Mouse (Mus musculus) lung, embryonic 15.5 days (tissue): Measurements from ENCODE around the gene Barhl2. TPM values are rescaled to one million over a fixed set of nuclear protein-coding genes. Genes with fewer than 3 reads are reported as not detected.

Experiments
- ATAC-seq: fragments of 200-750 bp; cut with Nextera tagmentation; 2 replicates; pipeline ENCODE4 v1.8.0; 2017; ENCODE audit warnings: moderate number of reproducible peaks, borderline replicate concordance; ENCODE audit not compliant: low FRiP score, low TSS enrichment; ENCODE audit errors: extremely low read depth
- H3K27ac ChIP-seq: fragments of 300-500 bp; sonication (generic); 2 replicates; pipeline ENCODE4 v1.5.1; 2015; ENCODE audit warnings: moderate library complexity, mild to moderate bottlenecking, inconsistent platforms
- H3K27me3 ChIP-seq: fragments of 300-500 bp; sonication (generic); 2 replicates; pipeline ENCODE4 v1.6.1; 2015; ENCODE audit warnings: inconsistent platforms
- H3K36me3 ChIP-seq: fragments of 300-500 bp; sonication (generic); 2 replicates; pipeline ENCODE4 v1.6.1; 2015; ENCODE audit warnings: inconsistent platforms
- H3K4me1 ChIP-seq: fragments of 300-500 bp; sonication (generic); 2 replicates; pipeline ENCODE4 v1.6.1; 2015; ENCODE audit warnings: inconsistent platforms
- H3K4me2 ChIP-seq: fragments of 300-500 bp; sonication (generic); 2 replicates; pipeline ENCODE4 v1.6.1; 2015; ENCODE audit warnings: inconsistent platforms, mild to moderate bottlenecking, moderate library complexity
- H3K4me3 ChIP-seq: fragments of 300-500 bp; sonication (generic); 2 replicates; pipeline ENCODE4 v1.5.1; 2015; ENCODE audit warnings: mild to moderate bottlenecking, inconsistent platforms
- H3K9ac ChIP-seq: fragments of 300-500 bp; sonication (generic); 2 replicates; pipeline ENCODE4 v1.6.1; 2015; ENCODE audit warnings: inconsistent platforms
- H3K9me3 ChIP-seq: fragments of 300-500 bp; sonication (generic); 2 replicates; pipeline ENCODE4 v1.6.1; 2016; ENCODE audit warnings: inconsistent platforms
- WGBS: fragments of 180-500 bp; shearing (Covaris S2); methylation state at CpG from one replicate; pipeline ENCODE4 v1.1.7; 2015; 5-methylcytosine and 5-hydroxymethylcytosine counted together
- polyA plus RNA-seq: library from polyadenylated mRNA; unstranded; fragments of >200 nt; fragmentation: Nextera tagmentation; extraction: Ambion mirVana; gene quantifications from 2 replicates; pipeline ENCODE4 v1.2.1, GENCODE M21; 2015

The Barhl2 gene
- polyA plus RNA-seq, 1 experiment from 2014 or later = not detected

DNA sequence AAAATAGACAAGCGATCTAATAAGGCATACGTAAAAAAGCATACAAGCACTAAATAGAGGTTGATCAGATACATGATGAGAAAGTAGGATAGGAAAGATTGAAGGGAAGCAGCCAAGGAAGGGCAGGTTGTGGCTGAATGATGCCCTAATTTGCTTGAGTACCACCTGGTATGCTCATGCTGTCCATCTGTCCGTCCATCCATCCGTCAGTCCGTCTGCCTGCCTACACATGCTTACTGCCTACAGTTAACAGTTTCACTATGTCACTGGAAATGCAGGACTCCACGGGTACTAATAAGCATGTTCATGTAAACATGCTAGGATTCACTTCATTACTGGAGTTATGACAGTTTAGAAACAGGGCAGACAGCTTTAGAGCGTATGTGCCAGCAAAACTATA is 19.1 kb downstream of the Barhl2 start:
- no peaks in the 10 kb centered on the region for H3K36me3 ChIP-seq
- H3K9me3 ChIP-seq = no peaks in the 10 kb centered on the region
- WGBS = 81% methylated on average over 7 of the region's 7 CpGs
- no peak overlapping the region for H3K27ac ChIP-seq
- H3K27me3 ChIP-seq = peaks cover 16% of the 10 kb centered on the region
- H3K4me1 ChIP-seq = no peaks in the 10 kb centered on the region
- no peak overlapping the region for H3K4me3 ChIP-seq
- H3K9ac ChIP-seq = no peak overlapping the region
- ATAC-seq = no peak
- no peak overlapping the region for H3K4me2 ChIP-seq

DNA sequence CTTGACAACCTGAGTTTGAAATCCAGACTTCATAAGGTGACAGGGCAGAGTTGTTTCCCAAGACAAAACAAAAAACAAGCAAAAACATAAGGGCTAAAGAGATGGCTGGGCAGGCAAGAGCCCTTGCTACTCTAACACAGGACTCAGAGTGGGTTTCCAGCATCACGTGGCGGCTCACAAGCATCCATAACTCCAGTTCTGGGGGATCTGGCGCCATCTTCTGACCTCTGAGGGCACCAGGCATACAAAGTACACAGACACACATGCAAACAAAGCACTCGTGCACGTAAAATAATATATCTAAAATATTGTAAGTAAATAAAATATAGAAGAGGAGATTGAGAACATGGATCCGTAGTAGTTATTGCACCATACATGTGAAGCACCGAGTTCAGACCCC is 31.9 kb downstream of the Barhl2 start:
- WGBS = 61% methylated on average over 7 of the region's 7 CpGs

GRCm38 (mm10) chr5:106420871-106421270 is 37.1 kb downstream of the Barhl2 start:
- no peak overlapping the region for H3K4me3 ChIP-seq

More for the DNA sequence above, 31.9 kb downstream of the Barhl2 start:
- no peaks in the 10 kb centered on the region for H3K9me3 ChIP-seq
- no peak overlapping the region for H3K4me3 ChIP-seq
- H3K4me1 ChIP-seq = no peaks in the 10 kb centered on the region
- no peak overlapping the region for H3K27ac ChIP-seq
- H3K27me3 ChIP-seq = no peaks in the 10 kb centered on the region
- no peak overlapping the region for H3K4me2 ChIP-seq
- no peak overlapping the region for H3K9ac ChIP-seq
- ATAC-seq = no peak
- H3K36me3 ChIP-seq = no peaks in the 10 kb centered on the region

GRCm38 (mm10) chr5:106420370-106420769 is 37.6 kb downstream of the Barhl2 start:
- WGBS = 90% methylated on average over 11 of the region's 11 CpGs
- Histone ChIP-seq H3K27ac (no peak overlapping the region), H3K9me3 (no peaks in the 10 kb centered on the region), H3K36me3 (no peaks in the 10 kb centered on the region), H3K4me3 (no peak overlapping the region), H3K9ac (no peak overlapping the region), H3K27me3 (no peaks in the 10 kb centered on the region), H3K4me2 (no peak overlapping the region), H3K4me1 (no peaks in the 10 kb centered on the region)
- no peak for ATAC-seq

More at GRCm38 (mm10) chr5:106420871-106421270, 37.1 kb downstream of the Barhl2 start:
- H3K27me3 ChIP-seq = no peaks in the 10 kb centered on the region
- ATAC-seq = no peak
- H3K4me2 ChIP-seq = no peak overlapping the region
- H3K4me1 ChIP-seq = no peaks in the 10 kb centered on the region
- H3K9ac ChIP-seq = no peak overlapping the region
- H3K27ac ChIP-seq = no peak overlapping the region
- H3K9me3 ChIP-seq = no peaks in the 10 kb centered on the region
- 82% methylated on average over 8 of the region's 8 CpGs for WGBS
- no peaks in the 10 kb centered on the region for H3K36me3 ChIP-seq

DNA sequence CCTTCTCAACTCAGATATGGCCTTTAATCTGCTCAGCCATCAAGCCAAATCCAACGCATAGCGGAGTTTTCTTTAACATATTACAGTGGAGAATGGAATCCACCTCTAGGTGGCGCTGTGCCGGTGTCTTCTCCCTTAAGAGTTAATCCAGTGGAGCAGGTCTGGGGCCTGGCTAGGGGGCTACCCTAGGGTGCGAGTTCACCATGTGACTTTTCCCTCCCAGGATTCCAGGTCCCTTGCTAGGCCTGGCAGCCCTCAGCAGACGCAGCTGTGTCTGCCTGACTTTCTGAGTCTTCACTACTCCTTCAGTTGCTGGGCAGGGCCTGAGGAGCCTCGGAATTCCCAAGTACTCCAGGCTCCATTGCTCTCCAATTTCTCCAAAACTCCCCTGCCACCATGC is 40.8 kb downstream of the Barhl2 start:
- no peaks in the 10 kb centered on the region for H3K9me3 ChIP-seq
- no peak overlapping the region for H3K4me3 ChIP-seq
- 23% methylated on average over 7 of the region's 7 CpGs for WGBS
- ATAC-seq = no peak
- H3K36me3 ChIP-seq = no peaks in the 10 kb centered on the region
- H3K4me1 ChIP-seq = no peaks in the 10 kb centered on the region
- H3K9ac ChIP-seq = no peak overlapping the region
- no peak overlapping the region for H3K4me2 ChIP-seq
- no peaks in the 10 kb centered on the region for H3K27me3 ChIP-seq
- H3K27ac ChIP-seq = no peak overlapping the region

DNA sequence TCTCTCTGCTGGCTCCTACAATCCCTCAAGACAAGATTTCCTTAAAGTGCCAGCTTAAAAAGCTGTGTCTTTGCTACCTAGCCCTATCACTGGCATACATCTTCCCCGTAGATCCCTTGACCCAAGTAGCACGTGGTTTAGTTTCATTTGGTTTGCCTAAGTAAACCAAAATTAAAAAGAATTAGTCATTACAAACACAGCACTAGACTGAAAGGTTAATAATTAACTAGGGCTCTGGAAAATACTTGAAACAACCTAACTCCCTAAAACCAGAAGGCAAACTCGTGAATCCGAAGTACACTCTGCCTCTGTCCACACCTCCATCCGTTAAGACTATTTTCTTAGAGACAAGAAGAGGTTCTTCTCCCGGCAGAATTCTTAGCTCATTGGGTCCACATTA is 41.4 kb downstream of the Barhl2 start:
- Histone ChIP-seq H3K4me1 (no peaks in the 10 kb centered on the region), H3K9ac (no peak overlapping the region), H3K27me3 (no peaks in the 10 kb centered on the region), H3K4me3 (no peak overlapping the region), H3K36me3 (no peaks in the 10 kb centered on the region), H3K4me2 (no peak overlapping the region), H3K27ac (no peak overlapping the region), H3K9me3 (no peaks in the 10 kb centered on the region)
- no peak for ATAC-seq
- WGBS = 43% methylated on average over 6 of the region's 6 CpGs

DNA sequence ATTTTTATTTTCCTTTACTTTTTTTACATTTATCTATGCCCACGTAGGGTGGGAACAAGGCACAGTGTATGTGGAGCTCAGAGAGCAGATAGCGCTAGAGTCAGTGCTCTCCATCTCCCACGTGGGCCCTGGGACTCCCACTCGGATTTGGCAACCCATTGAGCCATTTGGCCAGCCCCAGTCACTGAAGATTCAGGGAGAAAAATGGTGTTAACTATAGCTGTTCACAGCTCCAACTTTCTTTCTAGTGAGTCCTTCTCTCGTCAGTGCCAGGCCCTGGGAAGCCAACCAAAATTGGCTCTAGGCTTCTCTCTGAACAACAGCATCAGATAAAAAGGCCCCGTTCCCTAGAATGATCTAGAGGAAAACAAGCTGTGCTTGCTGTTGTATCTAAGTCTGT is 42.2 kb downstream of the Barhl2 start:
- Histone ChIP-seq H3K4me1 (no peaks in the 10 kb centered on the region), H3K27me3 (no peaks in the 10 kb centered on the region), H3K36me3 (no peaks in the 10 kb centered on the region), H3K4me2 (no peak overlapping the region), H3K27ac (no peak overlapping the region), H3K4me3 (no peak overlapping the region), H3K9me3 (no peaks in the 10 kb centered on the region), H3K9ac (no peak overlapping the region)
- 65% methylated on average over 6 of the region's 6 CpGs for WGBS
- ATAC-seq = no peak

- Histone ChIP-seq H3K27me3 (no peaks in the 10 kb centered on the region), H3K9me3 (no peaks in the 10 kb centered on the region), H3K27ac (no peak overlapping the region), H3K36me3 (no peaks in the 10 kb centered on the region), H3K4me1 (no peaks in the 10 kb centered on the region), H3K9ac (no peak overlapping the region), H3K4me2 (no peak overlapping the region), H3K4me3 (no peak overlapping the region)
- WGBS = 40% methylated on average over 2 of the region's 2 CpGs
- ATAC-seq = no peak
Observed at GRCm38 (mm10) chr5:106402761-106403160, 55.2 kb downstream of the Barhl2 start.

Other genes starting within 250 kb of the Barhl2 start
- gene Gm17304, start 150.9 kb upstream of the Barhl2 start, polyA plus RNA-seq = not detected in 2 replicates
- gene Zfp644, start 239.1 kb upstream of the Barhl2 start, polyA plus RNA-seq = 56.1 and 61.1 TPM in 2 replicates